Mouse (Mus musculus) cerebellum, adult 2 months (tissue): ENCODE results near the gene Arhgap32.
A peak's percentile ranks its signal among the peaks of the same experiment; 100 is the strongest.

Experiments used
- CTCF ChIP-seq: fragments of 200-500 bp; IDR thresholded peaks from 2 replicates; pipeline ENCODE4 v1.5.1; 2011; ENCODE audit warnings: low read depth, mild to moderate bottlenecking, control low read depth, low read length, moderate library complexity, borderline replicate concordance; ENCODE audit not compliant: insufficient read depth
- POLR2A ChIP-seq: fragments of 200-500 bp; IDR thresholded peaks from 2 replicates; pipeline ENCODE4 v1.6.1; 2011; ENCODE audit warnings: low read length, control low read depth, borderline replicate concordance; ENCODE audit not compliant: insufficient read depth

GRCm38 (mm10) chr9:32158837-32159543 is 43.1 kb downstream of the Arhgap32 start:
- TF ChIP-seq CTCF (peak; percentile 96), POLR2A (no peak)
